Mouse (Mus musculus) T-cell, adult 2 months (primary cell): ENCODE results near the gene Smyd3.
A peak's percentile ranks its signal among the peaks of the same experiment; 100 is the strongest.

Experiments used
- DNase-seq: peaks from one replicate; pipeline ENCODE4 v3.0.0; 2022; ENCODE audit warnings: low spot score

Smyd3 gene

DNA sequence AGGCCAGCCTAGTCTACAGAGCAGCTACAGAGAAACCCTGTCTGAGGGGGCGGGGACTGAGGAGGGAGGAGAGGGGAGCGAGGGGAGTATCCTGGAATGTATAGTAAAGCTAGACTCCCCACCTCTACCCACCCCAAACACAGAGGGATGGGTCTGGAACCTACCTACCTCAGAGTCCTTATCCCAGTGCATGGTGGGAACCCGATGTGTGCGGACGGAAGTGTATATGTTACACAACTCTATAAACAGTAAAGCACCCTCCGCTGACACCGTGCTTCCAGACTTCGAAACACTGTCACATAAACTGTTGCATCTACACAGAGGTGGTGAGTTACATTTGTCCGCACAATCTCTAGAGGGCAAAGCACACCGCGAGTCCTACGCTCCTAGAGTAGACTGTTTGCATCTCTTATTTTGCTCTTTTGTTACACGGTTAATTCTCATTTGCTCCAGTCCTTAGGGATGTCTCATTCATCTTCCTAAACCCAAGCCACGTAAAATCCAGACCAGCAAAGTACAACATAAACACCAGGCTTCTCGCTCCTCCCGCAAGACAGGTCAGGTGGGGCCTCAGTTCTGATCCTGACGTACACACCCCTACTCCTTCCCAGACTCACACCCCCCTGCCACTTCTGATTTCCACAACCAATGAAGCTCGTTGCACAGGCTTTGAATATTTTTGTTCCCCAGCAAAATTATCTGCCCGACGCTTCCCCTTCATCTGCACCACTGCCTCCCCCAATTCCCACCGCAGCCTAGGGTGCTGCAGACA is 714 bp downstream of the Smyd3 start:
- DNase-seq: peak; percentile 35

DNA sequence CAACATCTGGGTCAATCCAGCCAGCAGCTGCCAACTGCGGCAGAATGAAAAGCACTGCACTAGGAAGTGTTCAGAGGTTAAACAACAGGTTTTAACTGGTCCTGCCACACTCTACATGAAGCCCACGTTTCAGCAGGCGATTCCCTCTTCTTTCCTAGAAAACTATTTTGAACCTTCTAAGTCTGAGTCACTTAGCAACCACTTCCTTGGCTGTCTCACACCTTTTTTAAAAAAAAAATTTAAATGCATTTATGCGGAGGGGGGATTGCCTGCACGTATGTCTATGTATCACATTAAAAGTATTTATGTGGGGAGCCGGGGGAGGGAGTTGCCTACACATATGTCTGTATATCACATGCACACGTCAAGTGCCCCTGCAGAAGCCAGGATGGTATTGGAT is 5.9 kb downstream of the Smyd3 start:
- DNase-seq: no peak

DNA sequence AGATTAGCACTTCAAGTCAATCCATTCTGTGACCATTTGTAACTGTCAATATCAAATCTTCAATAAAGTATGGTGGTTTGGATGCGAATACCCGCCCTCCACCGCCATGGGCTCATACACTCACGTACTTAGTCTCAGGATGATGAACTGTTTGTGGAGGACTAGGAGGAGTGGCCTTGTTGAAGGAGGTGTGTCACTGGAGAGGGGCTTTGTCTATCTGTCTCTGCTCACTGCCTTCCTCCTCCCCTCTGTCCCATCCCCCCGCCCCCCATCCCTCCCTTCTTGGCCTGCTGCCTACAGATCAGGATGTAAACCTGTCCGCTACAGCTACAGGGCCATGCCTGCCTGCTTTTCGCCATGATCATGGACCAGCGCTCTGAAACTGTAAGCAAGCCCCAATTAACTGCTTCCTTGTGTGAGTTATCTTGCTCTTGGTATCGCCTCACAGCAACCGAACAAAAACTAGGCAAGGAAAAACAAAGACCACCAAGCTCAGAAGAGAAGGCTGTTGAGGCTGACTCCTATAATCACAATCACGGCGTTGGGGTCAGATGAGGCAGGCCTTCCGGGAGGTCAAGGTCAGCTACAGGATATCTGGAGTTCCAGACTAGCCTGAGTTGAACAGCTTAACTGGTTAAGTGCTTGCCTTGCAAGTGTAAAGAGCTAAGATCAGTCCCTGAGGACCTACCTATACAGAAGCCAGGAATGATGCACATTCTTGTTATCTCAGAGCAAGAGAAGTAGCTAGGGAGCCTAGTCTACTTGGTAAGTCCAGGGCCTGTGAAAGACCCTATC is 7.1 kb downstream of the Smyd3 start:
- no peak for DNase-seq

DNA sequence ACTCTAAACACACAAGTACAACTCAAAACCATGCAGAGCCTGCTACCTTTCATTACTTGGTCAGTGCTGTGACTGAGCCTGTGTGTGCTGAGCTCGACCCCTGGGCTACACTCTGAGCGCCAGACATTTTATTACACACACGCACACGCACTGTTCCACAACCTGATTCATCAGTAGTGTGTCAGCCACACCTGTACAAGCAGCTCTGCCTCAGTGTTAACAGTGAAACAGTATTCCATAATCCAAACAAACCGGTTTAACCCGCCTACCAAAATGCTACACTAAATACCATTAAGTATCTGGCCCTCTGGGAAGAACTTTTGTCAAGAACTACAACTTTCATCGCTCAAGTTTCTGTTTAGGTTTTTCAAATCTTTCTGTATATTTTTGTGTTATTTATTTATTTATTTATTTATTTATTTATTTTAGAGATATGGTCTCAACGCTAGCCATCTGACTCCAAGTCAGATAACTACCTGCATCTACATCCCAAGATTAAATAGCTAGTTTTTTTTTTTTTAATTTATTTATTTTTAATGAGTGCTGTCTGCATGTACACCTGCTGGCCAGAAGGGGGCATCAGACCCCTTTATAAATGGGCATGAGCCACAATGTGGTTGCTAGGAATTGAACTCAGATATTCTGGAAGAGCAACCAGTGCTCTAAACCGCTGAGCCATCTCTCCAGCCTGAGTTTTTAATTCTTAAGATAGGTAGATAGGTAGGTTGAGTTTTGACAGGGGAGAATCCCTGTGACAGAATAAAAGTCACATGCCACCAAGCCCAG is 11.1 kb downstream of the Smyd3 start:
- DNase-seq: peak; percentile 51

DNA sequence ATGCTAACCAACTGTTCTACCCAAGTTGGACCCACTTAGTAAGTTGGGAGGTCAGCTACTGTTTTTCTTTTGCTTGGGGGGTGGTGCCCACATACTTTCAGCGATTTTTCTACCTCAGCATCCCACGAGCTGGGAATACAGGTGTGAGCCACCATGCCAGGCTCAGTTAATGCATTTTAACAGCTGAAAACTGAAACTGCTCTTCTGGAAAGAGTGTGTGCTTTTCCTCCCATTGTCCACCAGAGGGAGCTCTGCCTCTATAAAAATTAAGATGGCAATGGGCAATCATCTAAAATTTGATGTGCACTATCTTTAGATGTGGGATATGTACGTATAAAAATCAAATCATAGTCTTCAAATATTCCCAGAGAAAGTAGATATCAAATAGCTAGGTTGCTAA is 15.3 kb downstream of the Smyd3 start:
- peak; percentile 16 for DNase-seq

DNA sequence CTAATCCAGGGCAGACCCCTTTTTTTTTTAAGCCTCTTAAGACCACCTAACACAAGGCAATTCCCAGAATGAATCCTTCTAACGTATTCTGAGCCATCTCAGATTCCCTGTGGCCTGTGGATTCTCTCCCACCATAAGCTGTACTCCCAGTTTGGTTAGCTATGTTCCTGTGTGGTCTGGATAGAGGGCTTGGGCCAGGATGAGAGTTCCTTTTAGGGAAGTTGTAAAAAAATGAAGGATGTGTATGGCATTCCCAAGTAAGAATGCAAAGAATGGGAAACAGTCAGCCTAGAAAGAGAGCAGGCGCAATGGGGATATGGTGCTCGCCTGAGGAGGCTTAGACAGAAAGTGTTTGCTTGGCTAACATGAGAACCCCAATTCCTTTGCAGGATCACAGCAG is 18.6 kb downstream of the Smyd3 start:
- DNase-seq: no peak

DNA sequence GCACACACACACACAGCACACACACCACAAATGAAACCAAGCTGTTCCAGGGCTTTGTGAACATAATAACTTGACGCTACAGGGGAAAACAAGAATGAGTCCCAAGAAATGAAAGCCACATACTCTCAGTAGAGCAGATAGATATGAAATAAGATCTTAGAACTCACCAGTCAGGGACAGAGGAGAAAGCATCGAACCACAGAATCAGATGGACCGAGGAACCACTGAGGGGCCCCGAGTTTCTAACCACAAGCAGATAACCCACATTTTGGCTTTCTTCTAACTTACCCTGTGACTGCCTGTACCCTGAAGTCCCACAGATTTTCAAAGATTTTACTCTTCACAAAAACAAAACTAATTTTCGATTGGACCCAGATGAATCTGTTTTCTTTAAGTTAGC is 24.9 kb downstream of the Smyd3 start:
- no peak for DNase-seq

DNA sequence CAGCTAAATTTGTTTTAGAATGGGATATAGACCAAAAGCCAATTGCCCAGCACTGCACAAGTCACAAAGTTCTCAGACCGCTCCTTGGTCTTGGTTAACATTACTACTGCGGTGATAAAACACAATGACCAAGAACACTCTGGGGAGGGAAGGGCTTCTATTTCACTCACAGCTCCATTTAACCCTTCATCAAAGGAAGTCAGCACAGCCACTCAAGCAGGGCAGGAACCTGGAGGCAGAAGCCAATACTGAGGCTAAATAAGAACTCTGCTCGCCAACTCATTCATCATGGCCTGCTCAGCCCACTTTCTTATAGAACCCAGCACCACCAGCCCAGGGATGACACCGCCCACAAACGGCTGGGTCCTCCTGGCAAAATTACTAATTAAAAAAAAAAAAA is 29.3 kb downstream of the Smyd3 start:
- no peak for DNase-seq

DNA sequence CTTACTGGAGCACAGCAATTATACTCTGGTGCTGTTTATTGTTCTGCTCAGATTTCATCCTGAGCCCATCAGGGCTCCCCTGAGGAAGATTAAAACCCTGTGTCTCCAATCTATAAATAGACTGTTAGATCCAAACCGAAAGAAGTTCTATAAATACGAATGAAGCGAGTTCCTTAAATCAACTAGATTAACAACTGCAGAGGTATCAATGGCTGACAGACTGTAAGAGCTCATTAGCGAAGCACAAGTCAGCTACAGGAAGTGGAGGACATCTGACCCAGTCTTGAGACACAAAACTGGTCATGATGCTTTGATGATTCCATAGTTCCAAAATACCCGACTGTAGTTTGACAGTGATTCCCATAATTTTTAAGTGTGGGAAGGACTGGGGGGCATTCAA is 29.9 kb downstream of the Smyd3 start:
- DNase-seq: no peak

DNA sequence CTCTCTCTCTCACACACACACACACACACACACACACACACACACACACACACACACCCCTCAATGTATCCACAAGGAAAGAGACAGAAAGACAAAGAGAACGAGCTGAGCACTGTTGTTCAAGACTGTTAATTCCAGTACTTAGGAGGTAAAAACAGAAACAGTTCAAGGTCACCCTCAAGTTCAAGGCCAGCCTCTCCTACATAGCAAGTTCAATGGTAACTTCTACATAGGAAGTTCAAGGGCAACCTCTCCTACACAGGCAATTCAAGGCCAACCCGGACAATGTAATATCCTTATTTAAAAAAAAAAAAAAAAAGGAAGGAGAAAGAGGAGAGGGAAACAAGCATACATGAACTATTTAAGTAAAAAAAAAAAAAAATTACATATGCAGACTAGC is 30.6 kb downstream of the Smyd3 start:
- no peak for DNase-seq

DNA sequence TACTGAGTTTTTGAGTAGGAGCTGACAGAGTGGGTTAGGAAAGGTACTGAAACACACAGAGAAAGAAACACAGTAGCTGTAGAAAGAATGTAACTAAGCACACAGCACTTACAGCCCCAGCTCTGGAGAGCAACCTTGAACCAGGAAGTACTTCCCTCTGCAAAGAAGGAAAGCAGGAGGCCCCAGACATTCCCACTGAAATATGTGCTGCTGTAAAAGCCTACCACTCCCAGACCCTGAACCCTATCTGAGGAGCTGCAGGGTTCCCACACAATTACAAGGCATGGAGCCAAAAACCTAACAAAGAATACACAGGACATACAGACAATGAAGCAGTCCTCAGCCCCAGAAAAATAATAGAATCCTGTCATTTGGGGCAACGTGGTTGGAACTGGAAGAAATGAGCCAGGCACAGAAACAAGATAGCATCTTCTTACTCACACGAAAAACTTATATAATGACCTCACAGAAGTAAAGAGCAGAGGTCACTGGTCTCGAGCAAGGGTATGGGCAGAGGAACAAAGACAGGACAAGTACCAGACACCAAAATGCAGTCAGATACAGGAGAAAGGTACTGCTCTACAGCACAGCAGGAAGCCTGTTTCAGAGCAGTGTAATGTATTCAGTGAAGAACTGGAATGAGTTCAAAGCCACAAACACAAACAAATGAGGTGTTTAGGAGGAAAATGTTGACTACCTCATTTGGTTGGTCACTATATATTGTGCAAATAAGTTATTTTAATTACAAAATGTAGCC is 31.9 kb downstream of the Smyd3 start:
- no peak for DNase-seq

DNA sequence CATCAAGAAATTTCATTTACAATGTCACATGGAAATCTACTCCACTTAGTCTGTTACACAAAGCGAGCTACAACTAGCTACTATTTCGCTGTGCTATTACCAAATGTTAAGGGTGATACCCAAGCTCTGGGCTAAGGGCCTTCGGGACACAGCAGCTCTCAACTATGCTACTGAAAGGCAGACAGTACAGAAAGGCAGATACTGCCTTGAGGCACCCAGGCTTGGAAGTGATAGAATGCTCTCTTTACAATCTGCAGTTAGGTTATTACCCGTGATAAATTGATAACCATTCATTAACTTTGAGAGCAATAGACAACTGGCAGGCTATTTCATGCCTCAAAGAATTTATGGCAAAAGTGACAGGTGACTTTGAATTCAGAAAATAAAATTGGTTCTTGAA is 37.0 kb downstream of the Smyd3 start:
- no peak for DNase-seq

DNA sequence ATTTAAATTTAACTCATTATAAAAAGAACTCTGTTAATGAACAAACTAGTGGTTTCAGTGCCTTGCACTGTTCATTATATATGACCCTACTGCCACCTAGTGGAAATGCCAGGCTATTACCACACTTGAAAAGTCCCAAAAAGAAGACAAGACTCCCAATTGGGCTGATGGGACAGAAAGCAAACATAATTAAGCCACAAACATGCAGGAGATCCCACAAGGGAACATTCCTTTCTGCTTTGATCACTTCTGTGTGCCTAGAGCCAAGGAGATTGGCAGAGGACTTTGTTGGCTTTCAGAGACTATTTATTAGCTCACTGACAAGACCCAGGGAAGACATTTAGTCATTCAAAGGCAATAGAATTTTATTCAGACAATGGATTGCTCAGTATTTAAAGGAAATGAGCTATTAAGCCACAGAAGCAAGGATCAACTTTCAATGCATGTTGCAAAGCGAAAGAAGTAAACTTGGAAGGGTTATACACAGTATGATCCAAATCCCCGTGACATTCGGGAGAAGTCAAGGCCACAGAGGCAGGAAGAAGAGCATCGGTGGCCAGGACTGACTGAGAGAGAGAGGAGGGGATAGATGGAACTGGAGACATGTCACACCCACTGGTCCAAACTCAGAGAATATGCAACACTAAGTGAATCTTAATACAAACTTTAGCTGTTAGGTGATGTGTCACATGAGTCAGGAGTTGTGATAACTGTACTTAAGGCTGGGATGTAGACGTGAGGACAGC is 40.5 kb downstream of the Smyd3 start:
- peak; percentile 25 for DNase-seq

DNA sequence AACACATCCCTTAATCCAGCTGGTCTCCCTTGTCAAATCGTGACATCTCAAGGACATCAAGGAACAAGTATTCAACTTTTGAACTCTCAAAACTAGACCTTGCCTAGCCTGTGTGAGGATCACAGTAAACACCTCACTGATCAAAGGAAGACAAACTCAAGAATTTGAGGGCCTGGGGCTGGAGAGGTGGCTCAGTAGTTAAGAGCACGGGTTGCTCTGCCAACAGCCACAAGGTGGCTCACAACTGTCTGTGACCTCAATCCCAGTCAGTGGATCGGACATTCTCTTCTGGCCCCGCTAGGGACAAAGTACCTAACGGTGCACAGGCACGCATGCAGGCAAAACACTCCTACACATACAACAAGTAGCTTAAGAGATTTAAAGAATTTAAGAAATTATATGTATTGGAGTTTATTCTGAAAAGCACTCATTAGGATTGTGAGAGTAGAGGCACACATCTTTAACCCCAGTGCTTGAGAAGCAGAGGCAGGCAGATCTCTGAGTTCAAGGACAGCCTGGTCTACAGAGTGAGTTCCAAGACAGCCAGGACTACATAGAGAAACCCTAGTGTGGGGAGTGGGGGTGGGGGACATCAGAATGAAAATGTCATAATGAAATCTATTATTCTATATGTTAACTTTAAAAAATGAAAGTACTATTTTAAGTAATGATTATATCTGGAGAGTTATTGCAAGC is 41.2 kb downstream of the Smyd3 start:
- DNase-seq: no peak

DNA sequence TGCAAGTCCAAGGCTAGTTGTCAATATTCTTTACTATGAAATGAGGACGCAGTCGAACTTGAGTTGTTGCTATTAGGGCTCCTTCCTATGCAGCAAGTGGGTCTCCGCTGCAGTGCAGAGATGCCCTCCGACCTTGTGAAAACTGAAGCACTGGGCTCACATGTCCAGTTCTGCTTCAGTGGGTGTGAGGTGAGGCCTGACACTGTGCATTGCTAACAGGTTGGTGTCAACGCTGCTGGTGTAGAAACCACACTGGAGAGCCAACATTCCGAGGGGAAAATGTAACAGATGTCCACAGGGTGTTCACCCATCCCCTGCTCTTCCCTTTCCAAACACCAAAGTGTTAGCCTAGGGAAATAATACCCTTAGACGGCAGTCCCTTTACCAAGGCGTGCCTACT is 43.1 kb downstream of the Smyd3 start:
- no peak for DNase-seq

DNA sequence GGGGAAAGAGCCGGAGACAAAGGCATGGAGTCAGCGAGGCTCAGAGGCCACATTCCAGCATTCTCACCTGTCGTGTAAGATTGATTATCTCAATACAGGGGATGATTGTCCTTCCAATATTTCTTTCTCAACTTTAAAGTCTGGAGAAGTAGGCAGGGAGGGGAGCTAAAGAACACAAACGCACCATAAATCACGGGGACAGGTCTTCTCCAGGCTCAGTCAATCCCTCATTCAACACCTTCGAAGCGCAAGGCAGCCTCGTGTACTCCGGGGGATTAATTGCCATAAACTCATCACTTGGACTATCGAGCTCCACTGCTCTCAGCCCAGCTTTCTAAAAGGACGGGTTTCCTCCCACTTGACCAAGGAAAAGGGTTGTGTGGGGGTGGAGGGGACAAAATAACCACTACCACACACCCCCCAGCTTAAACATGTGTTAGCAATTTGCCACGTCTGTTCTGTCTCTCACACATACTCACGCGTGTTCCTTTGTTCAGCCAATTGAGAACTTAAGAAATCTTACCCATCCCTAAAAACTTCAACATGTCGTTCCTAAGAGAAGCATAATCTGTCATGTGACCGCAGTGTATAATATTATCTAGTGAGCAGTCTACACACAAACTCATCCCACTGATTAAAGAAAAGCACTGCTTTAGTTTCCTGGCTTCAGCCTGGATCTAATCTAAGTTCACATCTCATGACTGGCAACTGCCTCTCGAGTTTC is 43.8 kb downstream of the Smyd3 start:
- DNase-seq: no peak

DNA sequence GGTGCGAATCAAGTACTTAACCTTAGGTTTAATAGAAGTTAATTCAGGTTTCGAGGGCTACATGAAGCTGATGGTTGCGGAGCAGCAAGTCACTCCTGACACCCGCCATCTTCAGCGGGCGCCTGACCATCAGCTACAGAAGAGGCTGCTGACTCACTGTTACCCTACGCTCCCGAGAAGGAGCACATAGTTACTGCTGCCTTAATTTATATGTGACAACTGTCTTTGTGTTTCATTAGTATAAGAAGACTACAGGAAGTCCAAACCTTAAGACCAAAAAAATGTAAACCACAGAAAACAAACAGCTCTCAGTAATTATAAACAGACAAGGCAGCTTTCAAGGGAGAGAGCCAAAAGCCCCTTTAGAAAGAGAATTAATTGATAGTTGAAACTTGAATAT is 49.9 kb downstream of the Smyd3 start:
- DNase-seq: no peak

DNA sequence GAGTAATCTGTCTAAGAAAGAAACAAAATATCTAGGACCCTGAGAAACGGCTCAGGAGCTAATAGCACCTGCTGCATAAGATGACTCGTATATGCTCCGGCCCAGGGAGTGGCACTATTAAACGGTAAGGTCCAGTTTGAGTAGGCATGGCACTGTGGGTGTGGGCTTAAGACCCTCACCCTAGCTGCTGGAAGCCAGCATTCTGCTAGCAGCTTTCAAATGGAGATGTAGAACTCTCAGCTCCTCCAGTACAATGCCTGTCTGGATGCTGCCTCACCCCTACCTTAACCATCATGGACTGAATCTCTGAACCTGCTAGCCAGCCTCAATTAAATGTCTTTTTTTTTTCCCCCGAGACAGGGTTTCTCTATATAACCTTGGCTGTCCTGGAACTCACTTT is 55.5 kb downstream of the Smyd3 start:
- DNase-seq: no peak

DNA sequence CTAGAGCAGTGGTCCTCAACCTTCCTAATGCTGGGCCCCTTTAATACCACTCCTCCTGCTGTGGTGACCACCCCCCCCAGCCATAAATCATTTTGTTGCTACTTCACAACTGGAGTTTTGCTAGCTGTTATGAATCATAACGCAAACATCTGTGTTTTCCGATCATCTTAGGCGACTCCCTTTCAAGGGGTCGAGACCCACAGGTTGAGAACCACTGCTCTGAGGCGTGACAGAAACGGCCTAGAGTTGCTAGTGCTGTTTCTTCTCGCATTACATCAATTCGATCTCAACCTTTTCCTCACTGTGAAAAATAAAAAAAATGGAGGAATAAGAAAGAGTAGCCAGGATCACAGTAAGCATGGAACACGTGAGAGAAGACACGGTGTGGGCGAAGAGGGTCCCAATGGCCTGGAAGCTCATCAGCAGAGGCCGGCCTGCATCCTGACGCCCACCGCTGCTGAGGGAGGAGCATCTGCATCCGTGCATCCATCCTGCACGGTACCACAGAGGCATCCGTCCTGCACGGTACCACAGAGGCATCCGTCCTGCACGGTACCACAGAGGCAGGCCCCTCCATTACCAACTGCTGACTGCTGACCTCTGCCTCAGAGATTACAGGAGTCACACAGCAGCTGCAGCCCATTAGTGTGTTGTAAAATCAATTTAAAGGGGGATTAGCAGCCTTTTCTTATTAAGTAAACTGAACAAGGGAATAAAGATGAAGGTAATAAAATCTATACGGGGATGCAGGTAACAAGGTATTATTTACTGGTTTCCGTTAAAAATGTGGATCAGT is 56.6 kb downstream of the Smyd3 start:
- DNase-seq: no peak
